Mouse (Mus musculus): ENCODE results near the gene Rpsa.

Rpsa gene

DNA sequence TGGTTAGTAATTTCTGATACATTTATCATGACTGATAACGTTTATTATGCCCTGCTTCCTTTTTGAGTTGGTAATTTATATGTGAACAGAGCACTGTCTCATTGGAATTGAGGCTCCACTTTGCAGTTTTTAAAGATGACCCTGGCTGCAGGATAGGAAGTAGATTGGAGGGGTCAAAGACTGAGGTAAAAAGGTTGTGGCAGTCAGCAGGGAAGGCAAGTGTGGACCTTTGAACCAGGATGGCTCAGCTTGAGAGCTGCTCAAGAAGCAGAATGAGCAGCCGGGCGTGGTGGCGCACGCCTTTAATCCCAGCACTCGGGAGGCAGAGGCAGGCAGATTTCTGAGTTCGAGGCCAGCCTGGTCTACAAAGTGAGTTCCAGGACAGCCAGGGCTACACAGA is 14.0 kb upstream of the Rpsa start:
- no peak for DNase-seq (ENCODE audit: low read depth, low spot score)

DNA sequence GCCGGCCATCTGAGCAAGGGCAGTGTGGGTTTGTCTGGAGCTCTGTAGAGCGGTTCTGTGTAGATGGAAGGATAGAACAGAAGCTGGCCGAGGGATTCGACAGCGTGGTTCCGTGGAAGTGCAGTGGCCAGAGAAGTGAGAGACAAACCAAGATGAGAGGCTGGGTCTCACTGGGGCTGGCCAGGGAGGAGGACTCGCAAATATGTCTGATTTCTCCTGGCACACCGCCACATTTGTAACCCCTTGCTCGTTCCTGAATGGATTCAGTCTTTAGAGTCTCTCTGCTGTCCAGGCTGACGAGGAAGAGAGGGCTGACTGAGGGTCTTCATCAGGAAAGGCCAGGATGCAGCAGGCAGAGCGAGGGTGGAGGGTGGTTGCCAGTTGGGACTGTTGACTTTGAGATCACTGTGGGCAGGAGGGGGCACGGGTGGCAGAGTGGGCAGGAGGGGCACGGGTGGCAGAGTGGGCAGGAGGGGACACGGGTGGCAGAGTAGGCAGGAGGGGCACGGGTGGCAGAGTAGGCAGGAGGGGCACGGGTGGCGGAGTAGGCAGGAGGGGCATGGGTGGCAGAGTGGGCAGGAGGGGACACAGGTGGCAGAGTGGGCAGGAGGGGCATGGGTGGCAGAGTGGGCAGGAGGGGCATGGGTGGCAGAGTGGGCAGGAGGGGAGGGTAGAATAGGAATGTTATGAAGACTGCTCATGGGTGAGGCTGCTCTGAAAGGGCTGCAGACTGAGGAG is 13.3 kb upstream of the Rpsa start:
- no peak for DNase-seq (ENCODE audit: low read depth, low spot score)

DNA sequence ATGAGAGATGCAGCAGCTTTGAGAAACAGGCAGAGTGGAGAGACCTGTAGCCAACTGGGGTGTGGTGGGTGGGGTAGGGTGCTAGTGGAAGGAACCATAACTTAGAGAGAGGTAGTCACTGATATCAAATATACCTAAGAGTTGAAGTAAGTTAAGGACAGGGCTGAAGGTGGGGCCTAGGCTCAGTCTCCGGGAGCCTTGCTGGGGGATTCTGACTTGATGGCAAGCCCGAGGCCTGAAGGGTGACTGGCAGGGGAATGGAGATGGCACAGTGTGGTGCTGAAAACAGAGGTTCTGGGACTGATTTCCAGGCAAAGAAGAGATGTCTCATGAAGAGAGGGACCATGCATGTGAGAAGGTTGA is 12.7 kb upstream of the Rpsa start:
- DNase-seq (ENCODE audit: low read depth, low spot score) = no peak

DNA sequence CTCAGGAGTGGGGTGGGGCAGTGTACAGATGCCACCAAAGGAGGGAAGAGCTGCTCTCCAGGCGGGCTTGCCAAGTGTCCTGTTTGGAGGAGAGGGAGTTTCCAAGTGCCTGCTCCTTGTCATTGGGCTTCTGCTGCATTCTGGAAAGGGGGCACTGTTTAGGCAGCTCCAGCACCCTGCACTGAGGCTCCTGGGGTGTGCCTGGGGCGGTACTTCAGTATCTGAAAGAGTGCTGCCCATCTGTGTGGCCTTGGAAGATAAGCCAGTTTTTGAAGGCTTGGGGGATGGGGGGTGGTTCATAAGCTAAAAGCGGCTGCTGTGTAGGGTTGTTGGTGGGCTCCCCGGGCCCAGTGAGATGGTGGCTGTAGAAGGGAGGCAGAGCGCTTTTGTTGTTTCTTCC is 11.9 kb upstream of the Rpsa start:
- no peak for DNase-seq (ENCODE audit: low read depth, low spot score)

DNA sequence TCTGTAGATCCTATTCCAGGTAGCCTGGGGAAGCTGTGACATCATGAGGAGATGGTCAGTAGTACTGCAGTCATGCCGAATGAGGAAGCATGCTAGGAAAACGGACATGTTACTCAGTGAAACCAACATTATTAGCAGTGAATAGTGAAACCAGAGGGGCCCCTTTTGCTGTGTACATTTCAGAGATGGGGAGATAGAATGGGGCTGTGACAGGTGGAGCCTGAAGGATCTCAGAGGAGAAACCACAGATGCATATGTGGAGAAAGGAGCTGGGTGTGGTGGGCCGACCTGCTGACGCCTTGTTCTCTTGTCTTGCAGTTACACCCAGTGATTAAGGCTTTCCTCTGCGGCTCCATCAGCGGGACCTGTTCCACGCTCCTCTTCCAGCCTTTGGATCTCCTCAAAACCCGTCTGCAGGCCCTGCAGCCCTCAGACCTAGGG is 11.3 kb upstream of the Rpsa start:
- DNase-seq (ENCODE audit: low read depth, low spot score) = no peak

DNA sequence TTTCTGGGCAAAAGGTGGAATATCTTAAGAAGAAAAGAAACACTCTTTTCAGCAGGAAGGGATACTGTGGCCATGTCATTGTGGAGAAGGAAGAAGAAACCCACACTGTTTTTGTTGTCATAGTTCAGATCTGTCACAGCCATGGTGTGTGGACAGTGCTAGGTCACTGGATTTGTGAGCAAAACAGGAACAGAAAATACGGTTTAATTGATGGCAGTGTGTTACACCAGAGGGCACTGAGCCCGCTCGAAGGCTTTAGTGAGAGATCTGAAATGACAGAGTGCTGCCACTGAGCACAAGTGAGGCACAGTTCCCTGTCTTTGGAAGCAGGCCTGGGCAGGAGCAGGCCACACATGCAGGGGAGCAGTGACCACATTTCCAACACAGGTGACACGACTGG is 9.3 kb upstream of the Rpsa start:
- no peak for DNase-seq (ENCODE audit: low read depth, low spot score)

DNA sequence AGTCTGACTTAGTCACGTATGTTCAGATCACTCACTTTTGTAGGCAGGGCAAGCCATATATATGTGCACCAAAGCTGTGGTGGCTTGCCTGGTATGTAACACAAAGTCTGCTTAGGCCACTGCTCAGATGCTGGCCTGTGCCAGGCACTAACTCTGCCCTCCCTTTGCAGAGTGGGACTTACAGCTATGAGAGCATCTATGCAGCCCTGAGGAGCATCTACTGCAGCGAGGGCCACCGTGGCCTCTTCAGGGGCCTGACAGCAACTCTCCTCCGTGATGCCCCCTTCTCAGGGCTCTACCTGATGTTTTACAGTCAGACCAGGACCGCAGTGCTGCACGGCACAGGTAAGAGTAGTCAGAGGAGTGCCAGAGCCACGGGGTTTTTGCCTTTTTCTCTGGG is 7.0 kb upstream of the Rpsa start:
- DNase-seq (ENCODE audit: low read depth, low spot score) = no peak

DNA sequence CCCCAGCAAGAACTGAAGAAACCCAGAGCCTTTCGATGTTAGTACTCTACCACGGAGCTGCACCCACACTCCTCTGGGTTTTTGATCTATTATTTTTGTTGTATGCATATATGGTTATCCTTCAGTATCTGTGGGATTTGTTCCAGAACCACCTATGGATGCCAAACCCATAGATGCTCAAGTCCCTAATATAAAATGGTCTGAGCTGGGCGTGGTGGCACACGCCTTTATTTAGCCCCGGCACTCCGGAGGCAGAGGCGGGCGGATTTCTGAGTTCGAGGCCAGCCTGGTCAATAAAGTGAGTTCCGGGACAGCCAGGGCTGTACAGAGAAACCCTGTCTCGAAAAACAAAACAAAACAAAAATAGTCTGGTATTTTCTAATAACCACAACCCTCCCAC is 621 bp upstream of the Rpsa start:
- no peak for DNase-seq (ENCODE audit: low read depth, low spot score)

DNA sequence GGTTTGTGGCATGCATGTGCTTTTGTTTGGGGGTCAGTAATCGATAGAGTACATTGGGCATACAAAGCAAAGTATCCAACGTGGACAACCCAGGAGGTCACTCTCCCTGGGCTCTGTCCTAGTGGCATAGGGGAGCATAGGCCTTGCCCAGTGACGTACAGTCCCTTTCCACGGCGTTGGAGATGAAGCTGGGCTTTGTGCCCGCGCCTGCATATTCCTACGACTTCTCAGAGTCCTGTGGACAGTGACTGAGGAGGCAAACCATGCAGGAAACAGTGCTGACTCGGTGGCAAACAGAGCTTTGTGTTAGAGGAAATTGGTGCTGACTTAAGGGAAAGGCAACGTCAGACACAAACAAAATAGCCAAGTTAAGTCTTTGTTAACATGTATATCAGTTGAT is 1.8 kb downstream of the Rpsa start:
- no peak for DNase-seq (ENCODE audit: low read depth, low spot score)

DNA sequence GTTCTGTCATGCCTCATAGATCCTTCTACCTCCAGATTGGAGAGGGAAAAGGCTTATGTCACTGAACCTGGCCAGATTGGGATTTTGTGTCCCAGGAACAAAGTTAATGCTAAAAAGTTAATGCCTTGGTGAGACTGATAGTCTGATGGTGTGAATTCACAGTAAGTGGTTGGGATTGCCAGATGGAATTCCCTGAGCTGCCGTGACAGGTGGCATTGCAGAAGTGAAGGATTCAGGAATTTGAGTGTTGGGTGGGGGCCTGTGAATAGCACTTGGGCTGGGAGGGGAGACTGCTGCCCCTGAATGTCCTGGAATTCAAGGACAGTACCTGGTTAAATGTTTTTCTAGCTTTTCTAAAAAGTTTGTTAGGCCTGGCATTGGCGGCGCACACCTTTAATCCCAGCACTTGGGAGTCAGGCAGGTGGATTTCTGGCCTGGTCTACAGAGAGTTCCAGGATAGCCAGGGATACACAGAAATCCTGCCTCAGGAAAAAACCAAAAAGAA is 4.3 kb downstream of the Rpsa start:
- no peak for DNase-seq (ENCODE audit: low read depth, low spot score)

DNA sequence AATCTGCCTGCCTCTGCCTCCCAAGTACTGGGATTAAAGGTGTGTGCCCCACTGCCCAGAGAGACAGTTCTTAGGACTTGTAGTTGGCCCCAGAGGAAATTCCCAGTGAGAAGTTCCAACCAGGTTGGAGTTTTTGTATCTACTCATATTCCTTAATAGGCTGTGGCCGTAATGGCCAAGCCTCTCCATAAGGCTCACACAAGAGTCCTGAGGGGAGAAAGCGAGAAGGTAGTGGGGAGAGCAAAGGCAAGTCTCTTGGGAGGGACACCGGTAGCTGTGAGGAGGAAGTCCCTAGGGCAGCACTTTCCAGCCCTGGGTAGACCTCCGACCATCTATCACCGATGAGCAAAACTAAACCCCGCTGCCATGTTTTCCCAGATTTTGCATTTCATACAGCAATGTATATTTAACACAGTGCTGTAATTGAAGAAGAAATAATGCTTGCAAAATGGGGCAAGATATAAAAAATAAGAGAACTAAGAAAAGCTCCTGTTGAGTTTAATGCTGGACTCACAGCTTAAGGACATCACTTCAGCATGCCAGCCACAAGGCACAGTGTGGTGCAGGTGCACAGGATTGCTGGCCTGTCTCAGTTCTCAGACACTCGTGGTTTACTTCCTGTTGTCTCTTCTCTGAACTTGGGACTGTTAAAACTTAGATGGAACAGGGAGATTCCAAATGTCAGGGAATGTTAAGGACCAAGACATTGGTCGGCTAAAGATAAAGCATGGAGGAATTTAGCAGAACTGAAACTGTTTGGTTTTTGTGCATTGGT is 5.7 kb downstream of the Rpsa start:
- DNase-seq (ENCODE audit: low read depth, low spot score) = no peak

DNA sequence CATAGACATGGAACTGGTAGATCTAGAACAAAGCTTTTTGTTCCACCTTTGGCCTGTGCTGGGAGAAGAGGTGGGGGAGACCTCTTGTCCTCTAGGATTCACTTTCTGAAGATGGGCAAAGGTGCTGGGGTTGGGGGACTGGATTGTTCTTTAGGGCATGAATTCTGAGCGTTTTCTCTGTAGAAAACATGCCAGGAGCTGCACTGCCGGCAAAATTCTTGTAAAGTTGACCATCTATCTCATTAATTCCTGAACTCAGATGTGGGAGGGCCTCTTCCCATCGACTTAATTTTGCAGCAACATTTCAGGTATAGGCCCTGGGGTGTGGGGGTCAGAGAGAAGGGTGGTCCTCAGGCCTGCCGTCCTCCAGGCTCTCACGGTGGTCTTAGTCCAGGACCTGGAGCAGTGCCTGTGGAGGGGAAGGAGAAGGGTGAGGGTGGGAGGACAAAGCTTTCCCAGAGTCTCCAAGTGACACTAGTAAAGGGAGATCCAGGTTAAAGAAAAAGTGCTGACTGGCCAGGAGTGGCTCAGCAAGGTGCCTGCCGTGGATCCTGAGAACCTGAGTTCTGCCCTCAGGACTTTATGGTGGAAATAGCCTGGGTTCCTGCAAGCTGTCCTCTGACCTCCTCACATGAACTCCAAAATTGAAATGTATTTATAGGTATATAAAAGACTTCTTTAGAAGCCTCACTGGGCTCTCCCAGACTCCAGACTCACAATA is 6.4 kb downstream of the Rpsa start:
- DNase-seq (ENCODE audit: low read depth, low spot score) = no peak

DNA sequence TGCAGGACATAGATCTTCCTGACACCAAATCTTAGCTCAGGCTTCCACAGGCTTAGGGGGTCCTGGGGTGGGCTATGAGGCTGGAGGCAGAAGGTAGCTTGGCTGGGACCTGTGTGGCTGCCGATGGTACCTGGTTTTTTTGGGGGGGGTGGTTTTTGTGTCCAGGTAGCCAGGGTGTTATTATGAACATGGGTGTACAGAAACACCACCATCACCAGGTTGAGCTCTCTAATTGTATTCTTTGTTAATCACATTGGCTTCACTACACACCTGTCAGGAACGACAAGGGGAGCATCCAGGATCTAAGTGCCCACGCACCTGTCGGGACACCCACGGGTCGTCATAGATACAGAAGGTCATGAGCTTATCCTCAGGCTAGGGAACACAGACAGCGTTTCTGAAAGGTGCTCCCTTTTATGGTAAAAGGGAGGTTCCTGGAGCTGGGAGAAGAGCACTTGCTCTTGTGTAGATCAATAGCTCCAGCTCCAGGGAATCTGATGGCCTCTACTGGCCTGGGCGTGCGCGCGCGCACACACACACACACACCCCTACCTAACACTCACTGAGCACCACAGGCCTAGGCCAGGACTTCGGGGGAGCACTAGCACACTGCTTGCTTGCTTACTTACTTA is 7.2 kb downstream of the Rpsa start:
- DNase-seq (ENCODE audit: low read depth, low spot score) = peak; percentile 62

DNA sequence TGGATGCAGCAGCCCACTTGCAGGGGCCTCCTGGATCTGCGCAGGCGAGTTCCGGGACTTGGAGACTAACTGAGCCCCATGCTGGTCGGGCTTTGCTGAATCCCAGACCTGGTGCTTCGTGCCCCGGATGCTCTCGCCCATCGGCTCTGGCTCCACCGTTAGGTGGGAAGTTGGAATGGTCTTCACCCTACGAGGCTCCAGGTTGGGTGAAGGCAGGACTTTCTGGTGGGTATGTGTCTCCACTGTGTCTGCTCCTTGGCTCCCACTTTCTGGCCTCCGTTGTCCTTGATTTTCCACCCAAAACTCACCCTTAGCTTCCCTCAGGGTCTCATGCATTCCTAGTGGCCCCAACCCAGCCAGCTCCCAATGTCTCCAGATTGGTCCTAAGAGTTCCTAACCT is 8.0 kb downstream of the Rpsa start:
- DNase-seq (ENCODE audit: low read depth, low spot score) = no peak

DNA sequence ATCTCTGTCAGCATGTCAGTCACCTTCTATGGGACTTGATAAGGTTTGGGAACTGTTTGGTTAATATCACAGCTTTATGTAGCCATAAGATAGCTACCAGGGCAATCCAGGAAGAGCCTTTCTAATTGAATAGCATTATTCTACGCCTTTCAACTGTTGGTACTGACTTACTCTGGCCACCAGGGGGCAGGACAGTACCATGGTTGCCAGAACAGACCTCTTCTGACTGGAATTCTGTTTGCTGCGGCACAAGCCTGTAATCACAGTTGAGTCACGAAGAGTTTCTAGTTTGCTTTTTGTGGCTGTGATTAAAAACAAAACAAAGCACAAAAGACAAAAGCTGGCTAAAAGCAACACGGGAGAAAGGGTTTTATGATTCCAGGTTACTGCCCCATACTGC is 13.2 kb downstream of the Rpsa start:
- peak; percentile 77 for DNase-seq (ENCODE audit: low read depth, low spot score)

DNA sequence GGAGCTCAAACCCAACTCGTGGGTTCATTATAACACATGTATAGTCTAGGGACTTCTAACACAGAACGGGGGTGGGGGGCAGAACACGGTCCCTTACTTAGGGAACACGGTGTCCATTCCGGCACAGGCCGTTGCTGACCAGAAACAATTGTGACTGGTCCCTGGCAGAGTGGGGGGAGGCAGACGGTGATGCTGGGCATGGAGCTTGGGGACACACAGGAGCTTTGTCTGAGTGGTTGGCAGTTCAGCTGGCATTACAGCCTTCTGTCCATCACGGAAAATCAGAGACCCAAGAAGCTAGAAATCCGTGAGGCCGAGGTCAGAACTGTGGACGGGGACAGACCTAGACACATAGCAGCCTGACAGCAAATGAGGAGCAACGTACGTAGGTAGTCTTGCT is 17.0 kb downstream of the Rpsa start:
- no peak for DNase-seq (ENCODE audit: low read depth, low spot score)

DNA sequence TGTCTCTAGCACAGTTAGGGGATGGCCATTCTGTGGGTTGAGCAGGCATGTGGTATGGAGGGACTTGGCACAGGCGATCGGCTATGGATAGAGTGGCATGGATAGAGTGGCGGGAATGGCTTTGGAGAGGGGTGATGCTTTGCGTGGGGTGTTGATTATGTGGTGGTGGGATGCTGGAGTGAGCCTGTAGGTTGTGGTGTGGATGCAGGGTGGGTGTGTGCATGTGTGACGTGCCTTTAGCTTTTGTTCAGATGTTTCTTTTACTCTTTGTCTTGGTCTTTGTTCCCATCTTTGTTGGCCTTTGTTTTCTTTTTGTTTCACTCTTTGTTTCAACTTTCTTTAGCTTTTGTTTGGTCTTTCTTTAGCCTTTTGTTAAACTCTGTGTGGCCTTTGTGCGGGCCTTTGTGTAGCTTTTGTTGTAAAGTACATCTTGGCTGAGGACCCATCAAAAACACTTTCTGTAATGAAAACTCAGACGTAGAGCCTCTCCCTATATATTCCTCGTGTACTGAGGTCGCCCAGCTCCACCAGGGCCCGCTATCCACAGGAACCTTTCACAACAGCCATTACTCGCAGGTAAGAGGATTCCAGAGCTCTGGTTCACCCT is 21.8 kb downstream of the Rpsa start, which contains the start of gene Mobp:
Mobp (plus strand) TSS at position 486 of the 607 bp plus-strand sequence.
- peak; percentile 92 for DNase-seq (ENCODE audit: low read depth, low spot score)

DNA sequence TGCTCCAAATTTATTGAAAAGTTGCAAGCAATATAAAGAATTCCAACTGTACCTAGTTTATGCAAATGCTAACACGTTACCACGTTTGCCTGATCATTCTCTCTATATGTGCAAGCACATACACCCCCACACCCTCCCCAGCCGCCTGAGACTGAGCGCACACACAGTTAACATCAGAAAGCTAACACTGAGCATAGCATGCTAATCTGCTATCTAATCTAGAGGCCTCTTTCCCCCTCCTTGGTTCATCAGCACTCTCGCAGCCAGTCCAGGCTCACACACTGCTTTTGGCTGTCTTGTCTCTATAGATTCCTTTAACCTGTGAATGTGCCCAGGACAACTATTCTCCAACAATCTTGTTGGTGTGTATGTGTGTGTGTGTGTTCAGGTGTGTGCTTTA is 23.7 kb downstream of the Rpsa start:
- DNase-seq (ENCODE audit: low read depth, low spot score) = no peak

DNA sequence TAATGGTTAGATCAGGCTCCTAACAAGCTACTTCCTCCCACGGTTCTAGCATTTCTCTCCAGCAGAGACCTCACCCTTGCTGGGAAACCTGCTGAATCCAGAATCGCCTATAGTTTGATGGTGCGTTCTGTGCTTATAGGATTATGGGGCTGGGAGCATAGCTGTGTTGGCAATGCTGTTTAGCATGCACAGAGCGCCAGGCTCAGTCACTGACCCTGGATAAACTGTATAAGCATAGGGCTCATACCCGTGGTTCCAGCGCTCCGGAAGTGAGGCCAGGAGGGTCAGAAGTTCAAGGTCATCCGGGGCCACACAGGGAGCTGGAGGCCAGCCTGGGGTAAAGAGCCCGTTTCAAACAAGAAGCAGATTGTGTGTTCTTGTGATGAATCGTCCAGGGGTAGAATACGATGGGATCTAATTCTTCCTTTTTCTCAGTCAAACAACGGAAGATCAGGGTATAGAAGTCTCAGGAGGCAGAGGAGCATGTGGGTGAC is 24.5 kb downstream of the Rpsa start:
- DNase-seq (ENCODE audit: low read depth, low spot score) = peak; percentile 72

DNA sequence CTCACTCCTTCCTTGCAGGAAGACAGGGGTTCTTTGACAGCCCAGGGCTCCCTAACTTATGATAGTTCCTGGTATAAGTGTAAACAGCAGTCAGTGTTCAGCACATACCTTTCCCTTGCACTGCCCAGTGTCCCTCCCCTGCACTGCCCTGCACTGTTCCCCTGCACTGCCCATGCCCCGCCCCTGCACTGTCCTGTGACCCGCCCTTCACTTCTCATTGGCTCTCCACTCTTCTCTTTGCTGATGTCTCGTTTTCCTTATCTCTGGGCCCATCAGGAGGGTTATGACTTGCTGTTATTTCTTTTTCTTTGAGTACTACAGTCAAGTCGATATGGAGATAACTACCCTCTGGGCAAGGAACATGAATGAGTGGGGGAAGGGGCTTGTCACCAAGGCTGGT is 30.6 kb downstream of the Rpsa start:
- no peak for DNase-seq (ENCODE audit: low read depth, low spot score)

DNA sequence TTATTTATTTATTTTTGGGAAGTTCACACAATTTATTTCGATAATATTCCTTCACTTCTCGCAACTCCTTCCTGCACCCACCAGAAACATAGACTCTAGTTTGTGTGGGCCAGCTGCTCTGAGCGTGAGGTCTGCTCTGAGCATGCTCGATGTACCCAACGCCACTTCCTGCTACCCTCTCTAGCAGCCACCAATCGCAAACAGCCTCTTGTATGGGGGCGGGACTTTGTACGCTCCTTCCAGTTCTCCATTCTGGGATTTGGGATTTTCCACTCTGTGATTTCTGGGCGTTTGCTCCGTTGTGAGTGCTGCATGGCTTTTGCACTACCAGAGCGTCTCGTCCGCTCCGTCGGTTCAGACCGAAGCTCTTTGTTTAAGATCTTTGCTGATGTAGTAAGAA is 36.4 kb downstream of the Rpsa start:
- peak; percentile 85 for DNase-seq (ENCODE audit: low read depth, low spot score)
